Mouse (Mus musculus) lung, postnatal 4 days (tissue): Measurements from ENCODE around the gene Rere.
A peak's percentile ranks its signal among the peaks of the same experiment; 100 is the strongest.

Experiments used
- DNase-seq, 2 experiments: peaks; one replicate each; pipeline ENCODE4 v3.0.0; 2021

Rere gene

GRCm38 (mm10) chr4:150441931-150442330 is 160.5 kb downstream of the Rere start:
- no peak for DNase-seq

DNA sequence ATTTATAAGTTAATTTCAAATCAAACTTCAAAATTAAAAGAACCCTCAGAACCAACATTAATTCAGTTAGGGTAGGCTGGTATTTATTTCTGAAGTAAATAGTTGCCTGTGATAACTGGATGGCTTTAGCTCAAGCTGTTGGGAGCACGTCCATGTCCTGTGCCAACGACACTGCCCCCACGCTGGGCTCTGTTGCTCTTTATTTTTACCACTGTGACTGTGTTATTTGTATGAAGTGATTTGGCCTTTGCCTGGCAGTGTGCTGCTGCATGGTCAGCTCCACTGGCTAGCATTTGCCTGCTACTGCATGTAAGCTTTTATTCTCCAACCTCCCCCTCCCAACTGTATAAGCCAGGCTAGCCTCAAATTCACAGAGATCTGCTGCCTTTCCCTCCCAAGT is 162.6 kb downstream of the Rere start:
- no peak for DNase-seq

- DNase-seq, result no peak
Measured at GRCm38 (mm10) chr4:150446617-150447016, 165.2 kb downstream of the Rere start.

DNA sequence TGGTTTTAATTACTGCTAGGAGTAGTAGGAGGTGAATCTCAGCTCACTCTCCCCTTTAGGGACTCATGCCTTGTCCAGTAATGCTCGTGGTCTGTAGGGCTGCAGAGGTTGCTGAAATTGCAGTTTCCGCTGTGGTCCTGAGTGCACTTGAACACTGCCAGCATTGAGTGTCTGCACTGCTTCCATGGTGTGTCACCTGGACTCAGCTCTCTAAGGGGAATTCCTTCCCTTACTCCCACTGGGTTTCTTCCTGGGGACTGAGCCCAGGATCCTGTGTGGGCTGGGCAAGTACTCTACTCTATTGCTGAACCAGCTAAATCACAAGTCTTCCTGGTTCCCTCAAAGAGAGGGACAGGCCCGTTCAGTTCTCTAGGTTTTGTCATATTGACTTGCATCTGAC is 166.1 kb downstream of the Rere start:
- peak in 1 of 2 experiments; percentile 44 for DNase-seq

GRCm38 (mm10) chr4:150448433-150448832 is 167.0 kb downstream of the Rere start:
- no peak for DNase-seq

DNA sequence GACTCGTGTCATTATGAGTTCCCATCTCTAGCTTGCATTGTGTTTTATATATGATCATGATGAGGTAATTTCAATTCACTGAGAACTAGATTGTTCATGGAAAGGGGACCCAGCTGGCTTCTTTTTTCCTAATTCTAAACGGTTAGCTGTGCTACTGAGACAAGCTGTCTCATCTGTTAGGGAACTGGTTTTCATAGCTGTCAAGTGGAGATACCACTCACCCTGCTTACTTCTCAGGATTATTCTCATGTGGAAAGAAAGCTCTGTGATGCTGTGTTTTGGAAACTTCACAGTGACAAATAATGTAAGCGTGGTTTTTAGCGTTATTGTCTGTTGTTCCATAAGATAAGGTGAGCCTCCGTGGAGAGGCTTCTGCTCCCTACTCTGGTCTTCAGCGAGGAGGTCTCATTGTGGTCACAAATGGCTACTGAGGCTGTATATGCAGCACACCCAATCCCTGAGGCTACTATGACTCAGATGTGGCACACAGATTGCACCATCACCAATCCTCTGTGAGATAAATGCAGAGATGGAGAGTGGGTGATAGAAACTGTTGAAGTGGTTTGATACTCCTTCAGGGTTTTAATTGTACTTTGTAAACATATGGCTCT is 168.7 kb downstream of the Rere start:
- DNase-seq, result no peak

GRCm38 (mm10) chr4:150452155-150452847 is 170.9 kb downstream of the Rere start:
- no peak for DNase-seq

GRCm38 (mm10) chr4:150454571-150455306 is 173.3 kb downstream of the Rere start:
- no peak for DNase-seq

- no peak for DNase-seq
Measured at GRCm38 (mm10) chr4:150455750-150456149, 174.3 kb downstream of the Rere start.

GRCm38 (mm10) chr4:150456452-150456851 is 175.0 kb downstream of the Rere start:
- DNase-seq, result no peak

DNA sequence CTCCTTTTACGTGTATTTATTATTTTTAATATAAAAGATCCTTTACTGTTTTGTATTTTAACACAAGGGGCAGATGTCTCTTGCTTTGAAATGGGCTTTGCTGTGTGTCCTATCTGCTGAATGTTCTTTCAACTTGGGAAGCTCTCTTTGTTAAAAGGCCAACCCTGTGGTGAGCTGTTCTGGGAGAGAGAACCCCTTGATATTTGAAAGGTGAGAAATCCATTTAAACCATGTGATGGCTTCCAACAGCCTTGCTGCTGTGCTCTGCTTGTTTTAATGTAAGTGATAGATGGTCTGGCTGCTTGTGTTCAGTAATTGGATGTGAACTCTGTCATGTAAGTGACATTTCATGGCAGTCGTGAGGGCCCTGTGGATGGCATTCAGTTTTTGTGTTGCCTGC is 175.4 kb downstream of the Rere start:
- no peak for DNase-seq

- DNase-seq, result no peak
Measured at GRCm38 (mm10) chr4:150457353-150457752, 175.9 kb downstream of the Rere start.

GRCm38 (mm10) chr4:150457771-150458170 is 176.3 kb downstream of the Rere start:
- no peak for DNase-seq

DNA sequence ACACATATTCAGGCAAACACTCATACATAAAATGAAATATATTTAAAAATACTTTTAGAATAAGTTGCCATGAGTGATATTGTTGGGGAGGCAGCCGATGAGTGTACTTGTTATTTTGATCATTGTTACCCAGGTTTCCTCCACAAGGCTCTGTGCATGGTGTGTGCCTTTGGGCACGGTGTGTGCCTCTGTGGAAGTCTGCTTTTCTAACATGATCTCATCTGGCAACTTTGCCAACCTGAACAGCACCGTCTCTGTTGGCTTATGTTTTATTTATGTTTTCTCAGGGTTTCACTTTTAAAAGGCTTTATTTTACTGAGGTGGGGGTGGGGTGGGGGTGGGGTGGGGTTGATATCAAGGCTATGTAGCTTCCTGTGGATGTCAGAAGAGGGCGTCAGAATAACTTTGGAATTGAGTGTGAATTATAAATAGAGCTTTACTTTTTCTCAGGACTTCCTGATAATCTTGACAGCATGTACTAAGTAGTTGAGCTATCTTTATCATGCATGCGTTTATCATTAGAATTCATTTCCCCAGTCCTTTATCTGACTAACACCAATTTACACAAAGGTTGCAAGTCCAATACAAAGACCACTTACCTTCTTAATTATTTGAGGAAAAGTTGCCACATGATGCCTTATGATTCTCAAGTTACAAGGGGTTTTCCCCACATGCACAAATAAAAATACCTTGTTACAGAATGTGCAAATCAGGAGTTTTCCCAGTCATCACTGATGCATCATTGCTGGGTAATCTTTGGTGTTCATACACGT is 177.8 kb downstream of the Rere start:
- no peak for DNase-seq

DNA sequence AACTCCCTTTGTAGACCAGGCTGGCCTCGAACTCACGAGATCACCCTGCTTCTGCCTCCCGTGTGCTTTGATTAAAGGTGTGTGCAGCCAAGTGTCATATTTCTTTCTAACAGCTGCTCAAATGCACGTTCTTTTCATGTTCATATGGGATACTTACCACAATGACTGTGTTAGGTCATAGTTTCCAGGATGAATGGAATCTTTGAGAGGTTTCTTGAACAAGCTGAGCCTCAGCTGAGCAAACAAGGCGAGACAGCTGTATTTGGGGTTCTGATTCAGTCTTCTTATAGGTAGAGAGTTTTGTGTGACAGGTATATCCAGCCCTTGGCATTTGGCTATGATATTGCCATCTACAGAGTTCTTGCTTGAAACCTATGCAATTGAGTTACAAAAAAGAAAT is 179.0 kb downstream of the Rere start:
- DNase-seq, result no peak

GRCm38 (mm10) chr4:150461011-150461410 is 179.6 kb downstream of the Rere start:
- no peak for DNase-seq

DNA sequence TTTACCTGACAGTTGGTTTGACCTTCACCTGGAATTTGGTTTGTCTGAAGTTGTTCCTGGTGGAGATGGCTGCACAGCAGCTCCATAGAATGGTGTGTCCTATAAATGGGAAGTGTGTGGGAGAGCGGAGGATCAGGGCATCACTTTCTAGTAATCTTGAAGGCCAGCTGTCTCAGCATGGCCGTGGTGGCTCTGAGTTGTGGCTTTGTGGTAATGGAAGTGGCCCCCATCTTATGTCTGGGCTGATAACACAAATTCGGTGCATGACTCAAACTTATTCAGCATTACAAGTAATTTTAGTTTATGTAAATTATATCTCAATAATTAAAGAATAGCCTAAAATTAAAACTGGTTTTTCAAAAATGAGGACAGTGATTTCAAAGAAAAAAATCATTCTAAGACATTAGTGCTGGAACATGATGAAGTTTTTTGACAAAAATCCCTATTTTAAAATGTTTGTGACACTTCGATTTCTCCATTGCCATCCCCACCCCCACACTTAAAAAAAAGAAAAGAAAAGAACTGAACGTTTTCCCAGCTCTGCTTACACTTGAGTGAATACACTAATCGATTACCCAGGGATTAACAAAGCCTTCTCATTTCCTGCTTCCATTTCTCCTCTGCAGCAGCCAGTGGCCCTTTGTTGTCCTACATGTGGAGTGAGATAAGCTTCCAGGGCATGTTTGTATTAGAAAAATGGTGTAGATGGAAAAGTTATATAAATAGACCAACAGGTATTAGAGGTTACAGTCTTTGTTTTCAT is 180.2 kb downstream of the Rere start:
- DNase-seq, result no peak

- peak; percentile 67 to 69 for DNase-seq
Measured at GRCm38 (mm10) chr4:150462367-150462766, 180.9 kb downstream of the Rere start.

DNA sequence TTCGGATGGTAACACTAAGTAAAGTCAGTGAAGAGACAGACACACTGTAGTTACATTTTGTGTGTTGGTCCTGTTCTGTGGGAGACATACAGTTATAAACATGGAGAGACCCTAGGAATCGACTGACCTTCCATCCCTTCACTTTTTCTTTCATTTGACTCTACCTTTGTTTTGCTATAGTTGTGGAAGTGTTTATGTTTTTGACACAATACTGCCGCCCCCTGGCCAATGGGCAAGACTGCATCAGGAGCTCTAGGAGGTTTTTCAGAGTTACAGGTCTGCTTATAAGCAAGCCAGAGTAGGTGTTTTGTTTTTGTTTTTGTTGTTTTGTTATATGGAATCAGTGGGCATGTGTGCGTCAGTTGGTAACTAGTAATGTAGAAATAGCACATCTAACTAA is 184.3 kb downstream of the Rere start:
- DNase-seq, result peak; percentile 61 to 76

DNA sequence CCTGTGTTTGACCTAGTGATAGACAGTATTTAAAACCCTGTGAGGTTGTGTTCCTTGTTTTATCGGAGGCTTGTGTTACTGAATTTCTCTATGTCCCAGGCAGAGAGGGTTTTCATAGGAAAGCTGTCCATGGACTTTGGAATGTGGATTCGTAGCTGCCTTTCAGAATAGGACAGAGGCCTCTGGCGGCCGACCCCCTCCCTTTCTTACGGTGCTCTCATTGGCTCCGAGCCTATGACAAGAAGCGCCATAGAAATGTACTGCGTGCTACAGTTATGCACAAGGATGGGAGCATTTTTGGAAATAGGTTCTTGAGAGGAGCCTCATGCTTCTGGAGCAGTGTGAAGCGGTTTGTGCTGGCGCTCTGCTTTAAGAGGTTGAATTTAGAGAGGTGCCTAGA is 187.8 kb downstream of the Rere start:
- DNase-seq, result no peak

- no peak for DNase-seq
Measured at GRCm38 (mm10) chr4:150470674-150471328, 189.4 kb downstream of the Rere start.
